Mouse (Mus musculus): Measurements from ENCODE around the gene Lamb2.

GRCm38 (mm10) chr9:108469430-108469829, 10.1 kb upstream of the Lamb2 start:
- TF ChIP-seq POLR2A (IDR thresholded peaks at IDR 0.05; ENCODE audit: borderline replicate concordance, extremely low read depth, insufficient read depth, insufficient read length, poor library complexity, severe bottlenecking) (no peak), CTCF (IDR thresholded peaks at IDR 0.05; ENCODE audit: borderline replicate concordance, extremely low read depth, insufficient read depth, insufficient read length) (no peak)
